Mouse (Mus musculus): ENCODE measurements around the gene Hivep2.

The Hivep2 gene

GRCm38 (mm10) chr10:14048322-14048915 lies 82.5 kb downstream of the Hivep2 start:
- no peak for DNase-seq (ENCODE audit: low read depth, low spot score)

- no peak for DNase-seq (ENCODE audit: low read depth, low spot score)
Observed at GRCm38 (mm10) chr10:14048916-14049445, 83.1 kb downstream of the Hivep2 start.

- DNase-seq (ENCODE audit: low read depth, low spot score) = no peak
Observed at GRCm38 (mm10) chr10:14049686-14050085, 83.8 kb downstream of the Hivep2 start.

- DNase-seq (ENCODE audit: low read depth, low spot score) = no peak
Observed at GRCm38 (mm10) chr10:14050586-14050985, 84.7 kb downstream of the Hivep2 start.

GRCm38 (mm10) chr10:14052109-14052689 lies 86.3 kb downstream of the Hivep2 start:
- DNase-seq (ENCODE audit: low read depth, low spot score) = no peak

DNA sequence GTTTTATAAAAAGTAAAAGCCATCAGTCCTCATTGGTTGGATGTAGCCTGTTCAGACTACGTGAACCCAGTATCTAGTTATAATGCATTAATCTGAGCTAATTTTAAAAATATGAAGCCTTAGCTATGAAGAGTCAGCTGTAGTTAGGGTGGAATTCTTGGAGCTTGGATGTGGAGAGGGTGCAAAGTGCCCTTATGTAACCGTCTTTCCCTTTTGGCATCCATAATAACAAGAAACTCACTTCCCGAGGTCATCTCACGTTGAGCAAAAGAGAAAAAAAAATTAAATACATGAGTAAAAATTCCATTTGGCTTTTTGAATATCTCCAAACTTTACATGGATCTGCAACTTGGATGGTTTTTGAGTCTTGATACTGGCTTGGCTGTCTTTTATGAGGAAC lies 89.0 kb downstream of the Hivep2 start:
- DNase-seq (ENCODE audit: low read depth, low spot score) = no peak

DNA sequence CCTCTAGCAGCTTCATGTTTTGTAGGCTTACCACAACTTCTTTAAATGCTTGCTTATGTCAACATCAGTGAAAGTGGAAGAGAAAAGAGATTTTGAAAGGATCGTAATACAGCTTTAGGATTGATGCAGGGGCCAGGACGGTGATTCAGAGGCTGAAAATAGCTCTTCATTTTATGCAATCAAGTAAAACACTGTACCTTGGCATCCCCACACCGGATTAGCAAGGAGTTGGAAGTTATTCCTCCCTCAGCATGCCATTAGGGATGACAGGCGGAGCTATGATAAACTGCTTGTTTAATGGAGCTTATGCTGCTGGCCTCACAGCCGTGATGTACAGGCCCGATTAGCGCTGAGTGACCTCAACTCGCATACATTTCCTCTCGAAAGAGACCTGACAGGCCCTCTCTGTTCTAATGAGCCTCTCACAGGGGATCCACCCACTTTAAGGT lies 89.7 kb downstream of the Hivep2 start:
- no peak for DNase-seq (ENCODE audit: low read depth, low spot score)

- DNase-seq (ENCODE audit: low read depth, low spot score) = no peak
Observed at GRCm38 (mm10) chr10:14056057-14056456, 90.2 kb downstream of the Hivep2 start.

GRCm38 (mm10) chr10:14056584-14057451 lies 90.9 kb downstream of the Hivep2 start:
- no peak for DNase-seq (ENCODE audit: low read depth, low spot score)

GRCm38 (mm10) chr10:14057841-14058605 lies 92.1 kb downstream of the Hivep2 start:
- no peak for DNase-seq (ENCODE audit: low read depth, low spot score)

DNA sequence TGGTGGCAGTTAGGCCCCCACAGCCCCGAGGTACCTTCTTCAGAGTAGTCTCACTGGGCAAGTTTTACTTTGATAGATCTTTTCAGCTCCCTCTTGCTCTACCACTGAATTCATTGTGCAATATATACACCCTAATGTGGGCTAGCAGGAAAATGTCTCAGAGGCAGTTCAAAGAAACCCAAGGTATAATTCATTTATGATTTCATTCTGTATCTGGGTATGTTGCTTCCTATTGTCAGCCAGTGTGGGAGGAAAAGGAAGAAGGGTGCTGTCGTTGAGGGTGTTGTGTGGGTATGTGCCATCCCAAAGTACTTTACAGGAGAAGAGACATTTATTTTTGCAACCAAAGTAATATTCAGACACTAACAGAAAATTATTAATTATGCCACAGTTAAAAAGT lies 92.9 kb downstream of the Hivep2 start:
- DNase-seq (ENCODE audit: low read depth, low spot score) = no peak

DNA sequence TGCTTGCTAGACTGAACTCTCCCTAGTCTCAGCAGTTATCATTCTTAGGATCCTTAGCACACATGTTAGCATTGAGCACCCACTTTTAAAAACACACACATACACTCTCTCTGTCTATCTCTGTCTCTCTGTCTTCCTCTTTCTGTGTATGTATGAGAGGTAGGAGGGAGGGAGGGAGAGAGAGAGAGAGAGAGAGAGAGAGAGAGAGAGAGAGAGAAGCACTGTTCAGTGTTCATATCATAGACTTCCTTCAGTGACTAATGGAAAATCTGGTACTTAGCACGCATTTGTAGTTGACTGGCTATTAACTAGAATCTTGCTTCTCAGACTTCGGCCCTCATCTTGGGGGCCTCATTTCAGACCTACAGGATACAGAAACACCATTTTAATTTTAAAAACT lies 93.7 kb downstream of the Hivep2 start:
- no peak for DNase-seq (ENCODE audit: low read depth, low spot score)

GRCm38 (mm10) chr10:14060302-14060701 lies 94.4 kb downstream of the Hivep2 start:
- no peak for DNase-seq (ENCODE audit: low read depth, low spot score)

- DNase-seq (ENCODE audit: low read depth, low spot score) = no peak
Observed at GRCm38 (mm10) chr10:14063226-14063625, 97.4 kb downstream of the Hivep2 start.

- DNase-seq (ENCODE audit: low read depth, low spot score) = no peak
Observed at GRCm38 (mm10) chr10:14064759-14065395, 99.0 kb downstream of the Hivep2 start.

GRCm38 (mm10) chr10:14067802-14068201 lies 101.9 kb downstream of the Hivep2 start:
- DNase-seq (ENCODE audit: low read depth, low spot score) = no peak

GRCm38 (mm10) chr10:14070498-14071079 lies 104.7 kb downstream of the Hivep2 start:
- no peak for DNase-seq (ENCODE audit: low read depth, low spot score)

DNA sequence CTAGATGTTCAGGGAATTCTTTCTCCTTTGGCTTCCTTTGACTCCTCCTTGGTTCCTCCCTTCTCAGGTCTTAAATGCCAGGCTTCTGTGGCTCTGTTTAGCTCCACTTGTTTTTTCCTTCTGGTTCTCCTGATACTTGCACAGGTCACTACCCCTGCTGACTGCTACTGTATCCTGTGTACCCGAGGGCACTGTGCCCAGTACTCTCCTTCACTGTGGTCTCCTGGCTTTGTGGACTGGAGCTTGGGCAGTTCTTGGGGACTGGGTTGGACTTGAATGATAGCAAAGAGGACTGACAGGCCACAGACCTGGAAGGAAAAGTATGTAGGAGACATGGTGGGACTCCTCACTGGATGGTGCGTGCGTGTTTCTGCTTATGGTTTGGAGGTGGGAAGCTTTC lies 106.6 kb downstream of the Hivep2 start:
- no peak for DNase-seq (ENCODE audit: low read depth, low spot score)

GRCm38 (mm10) chr10:14075767-14076166 lies 109.9 kb downstream of the Hivep2 start:
- DNase-seq (ENCODE audit: low read depth, low spot score) = no peak

DNA sequence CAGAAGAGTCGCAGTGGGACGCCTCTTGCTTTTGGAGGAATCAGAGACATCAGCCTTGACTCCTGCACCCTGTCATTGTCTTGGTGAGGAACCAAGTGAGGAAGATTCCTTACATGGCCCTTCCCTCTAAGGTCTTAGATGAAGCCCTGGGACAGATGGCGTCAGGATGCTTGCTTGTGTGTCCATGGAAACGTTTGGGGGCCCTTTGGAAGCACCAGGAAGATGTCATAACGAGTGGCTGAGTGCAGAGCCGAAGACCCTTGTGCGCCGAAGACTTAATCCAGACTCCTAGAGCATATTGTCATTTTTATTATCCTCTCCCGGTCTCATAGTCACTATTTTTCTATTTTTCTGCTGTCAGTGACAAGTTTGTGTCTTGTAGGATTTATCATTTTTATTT lies 111.0 kb downstream of the Hivep2 start:
- no peak for DNase-seq (ENCODE audit: low read depth, low spot score)

DNA sequence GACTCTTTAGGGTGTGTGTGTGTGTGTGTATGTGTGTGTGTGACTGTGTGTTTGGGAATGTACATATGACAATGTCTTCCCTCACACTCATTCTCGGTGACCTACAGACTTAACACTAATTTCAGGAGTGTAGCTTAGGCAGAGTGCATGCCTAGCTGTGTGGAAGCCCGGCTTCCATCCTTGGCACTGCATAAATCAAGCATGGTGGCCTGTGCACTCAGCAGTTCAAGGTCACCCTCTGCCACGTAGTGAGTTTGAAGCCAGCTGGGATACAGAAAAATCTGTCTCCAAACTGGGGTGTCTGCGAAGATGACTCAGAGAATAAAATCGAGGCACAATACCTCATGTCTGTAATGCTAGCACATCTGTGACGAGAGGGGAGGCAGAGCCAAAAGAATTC lies 115.0 kb downstream of the Hivep2 start:
- DNase-seq (ENCODE audit: low read depth, low spot score) = no peak

All from brain, embryonic 18.5 days (tissue).